Mouse (Mus musculus): ENCODE measurements around the gene Supt7l.

Supt7l gene

DNA sequence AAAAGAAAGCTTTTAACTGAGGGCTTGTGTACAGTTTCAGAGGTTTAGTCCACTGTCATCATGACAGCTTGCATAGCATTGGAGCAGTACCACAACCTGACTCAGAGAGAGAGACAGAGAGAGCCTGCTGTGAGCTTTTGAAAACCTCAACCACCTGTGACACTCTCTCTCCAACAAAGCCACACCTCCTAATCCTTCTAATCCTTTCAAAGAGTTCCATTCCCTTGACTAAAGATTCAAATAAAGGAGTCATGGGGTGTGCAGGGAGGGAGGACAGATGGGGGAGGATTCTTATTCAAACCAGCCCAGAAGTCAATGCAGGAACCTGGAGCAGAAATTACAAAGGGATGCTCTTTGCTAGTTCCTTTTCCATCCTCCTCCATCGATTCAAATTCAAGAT is 35.6 kb downstream of the Supt7l start:
- DNase-seq (ENCODE audit: low spot score in 2 of 2), result no peak

DNA sequence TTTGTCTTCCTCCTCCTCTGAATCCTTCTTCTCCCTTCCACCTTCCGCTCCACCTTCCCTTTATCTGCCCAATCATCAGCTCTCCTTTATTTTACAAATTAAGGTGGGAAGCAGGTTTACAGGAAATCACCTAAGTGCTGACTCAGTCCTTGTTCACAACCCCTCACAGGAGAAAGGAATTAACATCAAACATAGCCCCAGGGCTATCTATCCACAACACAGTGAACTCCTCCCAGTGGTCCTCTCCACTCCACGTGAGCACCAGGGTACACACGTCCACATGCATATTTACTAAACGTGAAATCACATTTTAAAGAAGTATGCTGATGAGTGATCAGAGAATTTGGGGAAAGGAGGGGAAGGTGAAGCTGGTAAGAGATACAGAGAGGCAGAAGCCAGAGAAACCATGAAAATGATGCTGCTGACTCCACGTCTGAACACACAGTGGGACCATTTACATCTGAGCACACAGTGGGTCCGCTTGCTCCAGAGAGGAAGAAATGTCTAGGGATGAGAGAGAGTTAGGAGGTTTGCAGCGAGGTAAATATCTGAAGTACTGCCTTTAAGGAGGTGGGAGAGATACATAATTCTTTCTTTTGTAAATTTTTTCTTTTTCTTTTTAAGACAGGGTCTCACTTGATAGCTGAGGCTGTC is 38.4 kb downstream of the Supt7l start:
- DNase-seq (ENCODE audit: low spot score in 2 of 2), result no peak

DNA sequence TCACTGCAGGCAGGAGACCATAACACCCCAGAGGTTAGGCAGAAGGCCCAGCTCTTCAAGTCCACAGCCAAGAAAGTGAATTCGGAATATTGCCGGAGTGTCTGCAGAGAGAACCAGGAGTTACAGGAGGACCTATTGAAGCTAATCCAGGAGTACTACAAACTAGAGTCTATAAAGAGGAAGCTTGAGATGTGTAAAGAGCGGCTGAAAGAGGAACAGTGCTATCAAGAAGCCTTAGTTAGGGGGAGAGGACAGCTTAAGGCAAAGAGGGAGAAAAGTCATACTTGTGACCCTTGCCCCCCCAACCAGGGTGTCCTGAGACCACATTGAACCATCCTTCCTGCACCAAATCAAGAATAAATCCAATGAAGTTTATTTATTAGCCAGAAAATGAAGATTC is 39.7 kb downstream of the Supt7l start:
- DNase-seq (ENCODE audit: low spot score in 2 of 2), result no peak

DNA sequence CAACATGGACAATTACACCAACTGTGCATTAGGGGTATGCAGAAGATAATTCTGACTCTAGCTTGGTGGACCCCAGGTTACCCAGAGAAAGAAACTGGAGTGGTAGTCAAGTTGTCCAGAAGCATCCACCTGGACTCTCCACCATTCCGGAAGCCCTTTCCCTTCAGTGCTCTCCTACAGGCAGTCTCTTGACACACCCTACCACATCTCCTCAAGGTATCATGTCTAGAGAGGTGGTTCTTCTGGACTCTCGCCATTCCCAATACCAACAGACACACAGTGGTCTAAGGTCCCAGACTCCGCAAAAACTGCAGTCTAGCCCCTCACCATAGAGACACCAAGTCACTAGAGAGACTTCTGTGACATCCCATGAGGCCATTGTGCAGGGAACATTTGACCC is 42.2 kb downstream of the Supt7l start, which contains the start of gene 4930548H24Rik:
Gene 4930548H24Rik (plus strand): TSS at position 301 of the 400 bp plus-strand sequence.
- no peak for DNase-seq (ENCODE audit: low spot score in 2 of 2)

DNA sequence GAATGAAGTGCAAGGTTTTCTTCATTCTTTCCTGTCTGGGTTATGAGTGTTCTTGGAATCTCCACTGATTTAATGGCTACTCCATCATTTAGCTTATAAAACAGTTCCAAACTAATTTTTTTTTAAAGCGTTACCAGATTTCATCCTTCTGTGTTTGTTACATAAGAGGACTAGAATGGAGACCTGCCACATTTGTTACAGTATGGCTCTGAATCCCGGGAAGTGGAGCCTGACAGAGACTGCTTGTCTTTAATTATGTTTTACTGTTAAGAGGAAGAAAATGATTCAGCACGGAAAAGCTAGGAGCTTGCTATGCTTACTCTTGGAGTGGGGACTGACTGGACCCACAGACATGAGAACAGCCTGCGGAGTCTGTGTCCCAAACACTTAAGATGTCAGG is 47.1 kb downstream of the Supt7l start:
- DNase-seq (ENCODE audit: low spot score in 2 of 2), result no peak

DNA sequence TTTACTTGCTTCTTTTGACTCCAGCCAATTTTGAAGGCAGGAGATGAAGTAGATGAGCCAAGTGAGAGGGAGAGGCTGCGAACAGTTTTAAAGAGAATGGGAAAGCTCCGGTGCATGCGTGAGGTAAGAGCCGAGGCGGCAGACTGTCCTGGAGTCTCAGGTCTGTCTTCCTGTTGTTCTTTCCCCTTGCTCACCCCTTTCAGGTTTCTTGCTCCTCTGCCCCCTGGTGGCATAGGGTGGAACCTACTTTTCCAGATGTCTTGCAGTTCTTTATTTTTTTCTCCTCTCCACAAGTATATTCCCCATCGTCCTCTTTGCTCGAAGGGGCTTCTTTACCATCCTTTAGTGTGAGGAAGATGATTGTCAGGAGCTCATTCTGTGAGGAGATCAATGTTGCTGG is 57.3 kb downstream of the Supt7l start:
- DNase-seq (ENCODE audit: low spot score in 2 of 2), result peak in 1 of 2 experiments; percentile 73

DNA sequence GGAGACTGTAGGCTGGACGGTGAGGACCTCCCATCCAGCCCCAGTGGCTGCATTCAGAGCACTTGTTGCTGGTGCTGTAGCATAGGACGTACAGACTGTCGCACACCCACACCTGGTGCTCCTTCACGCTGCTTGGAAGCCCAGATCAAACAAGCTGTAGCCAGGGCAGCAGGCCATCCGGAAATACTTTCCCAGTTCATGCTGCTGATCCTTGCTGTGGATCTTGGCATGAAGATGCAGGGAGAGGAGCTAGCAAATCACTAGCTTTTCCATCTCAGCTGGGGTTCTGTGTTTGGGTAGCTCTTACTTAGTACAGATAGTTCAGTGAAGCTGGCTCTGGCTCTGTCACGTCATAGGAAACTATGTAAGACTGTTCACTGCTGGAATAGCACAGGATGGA is 57.9 kb downstream of the Supt7l start:
- no peak for DNase-seq (ENCODE audit: low spot score in 2 of 2)

DNA sequence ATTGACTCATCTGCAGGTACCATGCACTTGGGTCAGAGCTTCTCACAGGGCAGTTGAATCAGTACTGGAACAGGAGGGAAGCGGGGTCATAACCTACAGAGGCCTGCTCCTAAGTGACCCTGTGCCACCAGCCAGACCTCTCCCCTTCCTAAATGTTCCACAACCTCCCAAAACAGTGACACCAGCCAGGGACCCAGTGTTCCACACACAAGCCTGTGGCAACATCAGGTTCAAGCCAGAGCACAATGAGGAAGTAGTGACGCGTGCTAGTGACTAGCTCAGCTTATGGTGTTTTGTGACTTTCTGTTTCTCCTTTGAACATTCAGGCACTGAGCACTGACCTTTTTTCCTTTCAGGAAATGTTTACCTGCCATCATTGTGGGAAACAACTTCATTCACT is 59.8 kb downstream of the Supt7l start:
- DNase-seq (ENCODE audit: low spot score in 2 of 2), result no peak
